Mouse (Mus musculus): Measurements from ENCODE around the gene Cacna1g. TPM values are rescaled to one million over a fixed set of nuclear protein-coding genes. Genes with fewer than 3 reads are reported as not detected.

The Cacna1g gene
- total and polyA plus RNA-seq, 2 experiments from 2014 or later = 10.4 to 90.3 TPM

- ATAC-seq (no peak), DNase-seq (ENCODE audit: low spot score) (no peak)
Measured at GRCm38 (mm10) chr11:94379061-94379460, 94.9 kb downstream of the Cacna1g start.

GRCm38 (mm10) chr11:94374276-94374948, 99.6 kb downstream of the Cacna1g start:
- H3K4me2 ChIP-seq (ENCODE audit: low read depth, low read length) = no peak overlapping the region
- no peaks in the 10 kb centered on the region for H3K4me1 ChIP-seq (ENCODE audit: insufficient read depth, low read length)
- no peaks in the 10 kb centered on the region for H3K27me3 ChIP-seq (ENCODE audit: insufficient read depth, low read length)
- no peaks in the 10 kb centered on the region for H3K9me3 ChIP-seq (ENCODE audit: low read length)
- DNase-seq (ENCODE audit: low spot score) = no peak
- H3K36me3 ChIP-seq (ENCODE audit: insufficient read depth, low read length) = no peaks in the 10 kb centered on the region
- 83% methylated on average over 13 of the region's 13 CpGs for WGBS
- no peak overlapping the region for H3K27ac ChIP-seq
- H3K4me3 ChIP-seq (ENCODE audit: low read length) = no peak overlapping the region
- no peak for TF ChIP-seq CTCF (IDR thresholded peaks at IDR 0.05; ENCODE audit: low read depth)
- H3K9ac ChIP-seq (replicated peaks; ENCODE audit: low read length) = no peak overlapping the region
- ATAC-seq = no peak

More at GRCm38 (mm10) chr11:94379061-94379460, 94.9 kb downstream of the Cacna1g start:
- H3K4me3 ChIP-seq (ENCODE audit: low read length) = no peak overlapping the region
- TF ChIP-seq CTCF (IDR thresholded peaks at IDR 0.05; ENCODE audit: low read depth) = no peak
- H3K4me2 ChIP-seq (ENCODE audit: low read depth, low read length) = no peak overlapping the region
- H3K36me3 ChIP-seq (ENCODE audit: insufficient read depth, low read length) = no peaks in the 10 kb centered on the region
- no peak overlapping the region for H3K27ac ChIP-seq
- WGBS = 14% methylated on average over 2 of the region's 2 CpGs
- no peak overlapping the region for H3K9ac ChIP-seq (replicated peaks; ENCODE audit: low read length)
- H3K27me3 ChIP-seq (ENCODE audit: insufficient read depth, low read length) = no peaks in the 10 kb centered on the region
- no peaks in the 10 kb centered on the region for H3K9me3 ChIP-seq (ENCODE audit: low read length)
- H3K4me1 ChIP-seq (ENCODE audit: insufficient read depth, low read length) = no peaks in the 10 kb centered on the region

GRCm38 (mm10) chr11:94370809-94371208, 103.2 kb downstream of the Cacna1g start:
- ATAC-seq = no peak
- Histone ChIP-seq H3K4me3 (ENCODE audit: low read length) (no peak overlapping the region), H3K4me2 (ENCODE audit: low read depth, low read length) (no peak overlapping the region), H3K9ac (replicated peaks; ENCODE audit: low read length) (no peak overlapping the region), H3K36me3 (ENCODE audit: insufficient read depth, low read length) (no peaks in the 10 kb centered on the region), H3K4me1 (ENCODE audit: insufficient read depth, low read length) (no peaks in the 10 kb centered on the region), H3K27me3 (ENCODE audit: insufficient read depth, low read length) (no peaks in the 10 kb centered on the region), H3K27ac (no peak overlapping the region), H3K9me3 (ENCODE audit: low read length) (no peaks in the 10 kb centered on the region)
- 49% methylated on average over 5 of the region's 5 CpGs for WGBS
- no peak for DNase-seq (ENCODE audit: low spot score)
- TF ChIP-seq CTCF (IDR thresholded peaks at IDR 0.05; ENCODE audit: low read depth) = no peak

GRCm38 (mm10) chr11:94369981-94370380, 104.0 kb downstream of the Cacna1g start:
- ATAC-seq = no peak
- H3K9ac ChIP-seq (replicated peaks; ENCODE audit: low read length) = no peak overlapping the region
- no peaks in the 10 kb centered on the region for H3K36me3 ChIP-seq (ENCODE audit: insufficient read depth, low read length)
- no peak overlapping the region for H3K4me2 ChIP-seq (ENCODE audit: low read depth, low read length)
- no peak overlapping the region for H3K4me3 ChIP-seq (ENCODE audit: low read length)
- no peaks in the 10 kb centered on the region for H3K4me1 ChIP-seq (ENCODE audit: insufficient read depth, low read length)
- H3K27me3 ChIP-seq (ENCODE audit: insufficient read depth, low read length) = no peaks in the 10 kb centered on the region
- no peak for TF ChIP-seq CTCF (IDR thresholded peaks at IDR 0.05; ENCODE audit: low read depth)
- WGBS = 84% methylated on average over 6 of the region's 6 CpGs
- no peak for DNase-seq (ENCODE audit: low spot score)
- H3K9me3 ChIP-seq (ENCODE audit: low read length) = no peaks in the 10 kb centered on the region
- H3K27ac ChIP-seq = no peak overlapping the region

GRCm38 (mm10) chr11:94365340-94365739, 108.7 kb downstream of the Cacna1g start:
- Histone ChIP-seq H3K27ac (no peak overlapping the region), H3K36me3 (ENCODE audit: insufficient read depth, low read length) (no peaks in the 10 kb centered on the region), H3K4me1 (ENCODE audit: insufficient read depth, low read length) (no peaks in the 10 kb centered on the region), H3K9me3 (ENCODE audit: low read length) (no peaks in the 10 kb centered on the region), H3K27me3 (ENCODE audit: insufficient read depth, low read length) (no peaks in the 10 kb centered on the region), H3K4me3 (ENCODE audit: low read length) (no peak overlapping the region), H3K9ac (replicated peaks; ENCODE audit: low read length) (no peak overlapping the region), H3K4me2 (ENCODE audit: low read depth, low read length) (no peak overlapping the region)
- DNase-seq (ENCODE audit: low spot score) (no peak), ATAC-seq (no peak)
- WGBS = 75% methylated on average over 3 of the region's 3 CpGs
- TF ChIP-seq CTCF (IDR thresholded peaks at IDR 0.05; ENCODE audit: low read depth) = no peak

- Histone ChIP-seq H3K4me2 (ENCODE audit: low read depth, low read length) (no peak overlapping the region), H3K9ac (replicated peaks; ENCODE audit: low read length) (no peak overlapping the region), H3K27me3 (ENCODE audit: insufficient read depth, low read length) (no peaks in the 10 kb centered on the region), H3K4me3 (ENCODE audit: low read length) (no peak overlapping the region), H3K36me3 (ENCODE audit: insufficient read depth, low read length) (no peaks in the 10 kb centered on the region), H3K4me1 (ENCODE audit: insufficient read depth, low read length) (no peaks in the 10 kb centered on the region), H3K27ac (no peak overlapping the region), H3K9me3 (ENCODE audit: low read length) (no peaks in the 10 kb centered on the region)
- no peak for DNase-seq (ENCODE audit: low spot score)
- no peak for ATAC-seq
- TF ChIP-seq CTCF (IDR thresholded peaks at IDR 0.05; ENCODE audit: low read depth) = no peak
- WGBS = 79% methylated on average over 7 of the region's 7 CpGs
Measured at GRCm38 (mm10) chr11:94363690-94364089, 110.3 kb downstream of the Cacna1g start.

GRCm38 (mm10) chr11:94362101-94362500, 111.9 kb downstream of the Cacna1g start:
- Histone ChIP-seq H3K9ac (replicated peaks; ENCODE audit: low read length) (no peak overlapping the region), H3K9me3 (ENCODE audit: low read length) (no peaks in the 10 kb centered on the region), H3K4me3 (ENCODE audit: low read length) (no peak overlapping the region), H3K4me1 (ENCODE audit: insufficient read depth, low read length) (no peaks in the 10 kb centered on the region), H3K27me3 (ENCODE audit: insufficient read depth, low read length) (no peaks in the 10 kb centered on the region), H3K27ac (no peak overlapping the region), H3K4me2 (ENCODE audit: low read depth, low read length) (no peak overlapping the region), H3K36me3 (ENCODE audit: insufficient read depth, low read length) (no peaks in the 10 kb centered on the region)
- DNase-seq (ENCODE audit: low spot score) (no peak), ATAC-seq (no peak)
- no peak for TF ChIP-seq CTCF (IDR thresholded peaks at IDR 0.05; ENCODE audit: low read depth)
- 81% methylated on average over 5 of the region's 5 CpGs for WGBS

All from hindbrain, postnatal 0 days (tissue).